Mouse (Mus musculus) lung, embryonic 15.5 days (tissue): ENCODE results near the gene Ephx3. TPM values are rescaled to one million over a fixed set of nuclear protein-coding genes. Genes with fewer than 3 reads are reported as not detected.

ENCODE experiments used
- ATAC-seq: fragments of 200-750 bp; cut with Nextera tagmentation; 2 replicates; pipeline ENCODE4 v1.8.0; 2017; ENCODE audit warnings: moderate number of reproducible peaks, borderline replicate concordance; ENCODE audit not compliant: low FRiP score, low TSS enrichment; ENCODE audit errors: extremely low read depth
- H3K27ac ChIP-seq: fragments of 300-500 bp; sonication (generic); 2 replicates; pipeline ENCODE4 v1.5.1; 2015; ENCODE audit warnings: moderate library complexity, mild to moderate bottlenecking, inconsistent platforms
- H3K27me3 ChIP-seq: fragments of 300-500 bp; sonication (generic); 2 replicates; pipeline ENCODE4 v1.6.1; 2015; ENCODE audit warnings: inconsistent platforms
- H3K36me3 ChIP-seq: fragments of 300-500 bp; sonication (generic); 2 replicates; pipeline ENCODE4 v1.6.1; 2015; ENCODE audit warnings: inconsistent platforms
- H3K4me1 ChIP-seq: fragments of 300-500 bp; sonication (generic); 2 replicates; pipeline ENCODE4 v1.6.1; 2015; ENCODE audit warnings: inconsistent platforms
- H3K4me2 ChIP-seq: fragments of 300-500 bp; sonication (generic); 2 replicates; pipeline ENCODE4 v1.6.1; 2015; ENCODE audit warnings: inconsistent platforms, mild to moderate bottlenecking, moderate library complexity
- H3K4me3 ChIP-seq: fragments of 300-500 bp; sonication (generic); 2 replicates; pipeline ENCODE4 v1.5.1; 2015; ENCODE audit warnings: mild to moderate bottlenecking, inconsistent platforms
- H3K9ac ChIP-seq: fragments of 300-500 bp; sonication (generic); 2 replicates; pipeline ENCODE4 v1.6.1; 2015; ENCODE audit warnings: inconsistent platforms
- H3K9me3 ChIP-seq: fragments of 300-500 bp; sonication (generic); 2 replicates; pipeline ENCODE4 v1.6.1; 2016; ENCODE audit warnings: inconsistent platforms
- WGBS: fragments of 180-500 bp; shearing (Covaris S2); methylation state at CpG from one replicate; pipeline ENCODE4 v1.1.7; 2015; 5-methylcytosine and 5-hydroxymethylcytosine counted together
- polyA plus RNA-seq: library from polyadenylated mRNA; unstranded; fragments of >200 nt; fragmentation: Nextera tagmentation; extraction: Ambion mirVana; gene quantifications from 2 replicates; pipeline ENCODE4 v1.2.1, GENCODE M21; 2015

The Ephx3 gene
- polyA plus RNA-seq, 1 experiment from 2014 or later: 0.11 TPM

GRCm38 (mm10) chr17:32205345-32205744, 16.0 kb upstream of the Ephx3 start:
- Histone ChIP-seq H3K9ac (no peak overlapping the region), H3K9me3 (no peaks in the 10 kb centered on the region), H3K4me2 (no peak overlapping the region), H3K4me3 (no peak overlapping the region), H3K36me3 (peaks cover 94% of the 10 kb centered on the region), H3K27ac (no peak overlapping the region), H3K27me3 (no peaks in the 10 kb centered on the region), H3K4me1 (peaks cover 17% of the 10 kb centered on the region; the same call in 1 of the 2 replicates)
- ATAC-seq: no peak
- WGBS: 75% methylated on average over 3 of the region's 3 CpGs

DNA sequence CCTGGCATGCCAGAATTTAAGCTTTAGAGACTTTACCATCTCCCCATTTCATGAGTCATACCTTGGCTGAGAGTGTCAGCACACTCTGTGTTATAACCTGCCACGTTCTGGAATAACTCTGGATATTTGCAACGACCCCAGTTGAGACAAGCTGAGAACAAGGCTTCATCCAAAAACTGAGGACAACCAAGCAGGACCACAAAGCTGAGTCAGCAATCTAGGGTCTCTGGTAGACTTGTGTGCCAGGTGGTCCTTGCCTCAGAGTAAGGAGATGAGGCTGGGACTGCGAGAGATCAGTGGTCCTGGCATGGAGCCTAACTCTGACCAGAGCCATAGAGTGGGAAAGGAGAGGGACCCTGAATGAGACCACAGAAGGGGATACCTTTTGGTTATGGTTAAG, 13.6 kb upstream of the Ephx3 start:
- Histone ChIP-seq H3K27me3 (no peaks in the 10 kb centered on the region), H3K9me3 (no peaks in the 10 kb centered on the region), H3K4me2 (no peak overlapping the region), H3K4me3 (no peak overlapping the region), H3K9ac (no peak overlapping the region), H3K27ac (no peak overlapping the region), H3K36me3 (peaks cover 94% of the 10 kb centered on the region), H3K4me1 (0 out of 2 replicates have a peak, but pooled peaks cover 1% of the 10 kb centered on the region)
- ATAC-seq: no peak
- 84% methylated on average over 3 of the region's 3 CpGs for WGBS

DNA sequence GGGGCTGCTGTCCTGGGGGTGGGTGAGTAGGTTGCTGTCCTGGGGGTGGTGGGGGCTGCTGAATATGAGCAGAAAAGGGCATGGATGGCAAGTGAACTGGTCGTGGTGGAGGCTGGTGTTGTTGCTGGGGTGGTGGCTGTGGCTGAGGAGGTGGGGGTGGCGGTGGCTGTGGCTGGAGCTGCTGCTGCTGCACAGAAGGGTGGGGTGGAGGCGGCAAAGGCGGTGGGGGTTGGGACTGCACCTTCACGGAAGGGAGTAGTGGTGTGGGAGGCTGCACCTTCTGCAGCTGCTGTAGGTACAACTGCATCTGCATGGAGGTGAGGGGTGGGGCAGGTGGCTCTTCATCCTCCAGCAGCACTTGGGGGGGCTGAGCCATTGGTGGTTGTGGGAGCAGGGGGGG, 11.7 kb upstream of the Ephx3 start:
- Histone ChIP-seq H3K27me3 (no peaks in the 10 kb centered on the region), H3K36me3 (peaks cover 95% of the 10 kb centered on the region), H3K9me3 (no peaks in the 10 kb centered on the region), H3K9ac (no peak overlapping the region), H3K4me1 (no peaks in the 10 kb centered on the region), H3K27ac (no peak overlapping the region), H3K4me2 (no peak overlapping the region), H3K4me3 (no peak overlapping the region)
- WGBS: 72% methylated on average over 5 of the region's 5 CpGs
- ATAC-seq: no peak

DNA sequence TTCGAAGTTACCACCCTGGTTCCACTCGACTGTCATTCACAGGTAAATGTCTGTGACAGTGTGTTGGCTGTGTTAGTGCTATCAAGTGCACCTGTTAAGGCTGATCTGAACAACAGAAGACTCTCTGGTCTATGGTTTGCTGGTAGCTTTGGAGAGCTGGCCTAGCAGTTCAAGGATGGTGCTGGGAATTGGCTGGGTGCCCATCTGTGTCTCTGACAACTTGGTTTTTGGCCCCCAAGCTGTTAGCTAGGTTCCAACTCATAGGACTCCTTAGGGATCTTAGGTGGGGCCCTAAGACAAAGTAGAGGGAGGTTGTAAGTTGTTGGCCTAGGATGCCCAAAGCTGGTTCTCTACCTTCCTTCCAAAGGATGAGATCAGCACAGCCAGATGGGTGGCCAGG, 10.4 kb upstream of the Ephx3 start:
- Histone ChIP-seq H3K27me3 (no peaks in the 10 kb centered on the region), H3K9me3 (no peaks in the 10 kb centered on the region), H3K36me3 (peaks cover 94% of the 10 kb centered on the region), H3K27ac (no peak overlapping the region), H3K4me2 (no peak overlapping the region), H3K4me1 (no peaks in the 10 kb centered on the region), H3K9ac (no peak overlapping the region), H3K4me3 (no peak overlapping the region)
- 90% methylated on average over 2 of the region's 2 CpGs for WGBS
- no peak for ATAC-seq

- H3K9ac ChIP-seq: no peak overlapping the region
- H3K36me3 ChIP-seq: peaks cover 69% of the 10 kb centered on the region
- no peaks in the 10 kb centered on the region for H3K27me3 ChIP-seq
- no peak overlapping the region for H3K27ac ChIP-seq
- peak; percentile 27; the same call in 1 of the 2 replicates for ATAC-seq
- 83% methylated on average over 14 of the region's 14 CpGs for WGBS
- no peak overlapping the region for H3K4me2 ChIP-seq
- H3K4me1 ChIP-seq: no peaks in the 10 kb centered on the region
- no peak overlapping the region for H3K4me3 ChIP-seq
- no peaks in the 10 kb centered on the region for H3K9me3 ChIP-seq
Observed at GRCm38 (mm10) chr17:32197156-32197555, 7.8 kb upstream of the Ephx3 start.

DNA sequence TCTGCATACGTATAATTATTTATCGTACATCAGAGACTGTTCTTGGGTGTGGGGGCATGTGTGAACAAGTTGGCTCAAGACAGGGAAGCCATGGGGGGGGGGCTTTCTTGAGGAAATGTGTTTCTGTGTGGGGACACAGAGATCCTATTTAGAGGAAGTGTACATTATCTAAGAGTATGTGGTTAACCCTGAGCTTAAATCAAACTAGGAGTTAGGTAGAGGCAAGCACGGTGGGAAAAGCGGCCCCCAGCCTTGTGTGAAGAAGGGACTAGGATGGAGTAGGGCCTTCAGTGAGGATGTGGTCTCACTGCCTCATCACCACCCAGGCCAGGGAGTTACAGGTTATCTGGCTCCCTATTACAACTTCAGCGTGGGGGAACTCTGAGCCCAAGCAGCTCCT, 6.4 kb upstream of the Ephx3 start:
- no peak overlapping the region for H3K9ac ChIP-seq
- no peaks in the 10 kb centered on the region for H3K4me1 ChIP-seq
- no peak overlapping the region for H3K27ac ChIP-seq
- no peak overlapping the region for H3K4me3 ChIP-seq
- WGBS: 82% methylated on average over 5 of the region's 5 CpGs
- no peak; the same call in 1 of the 2 replicates for ATAC-seq
- no peak overlapping the region for H3K4me2 ChIP-seq
- H3K27me3 ChIP-seq: no peaks in the 10 kb centered on the region
- H3K36me3 ChIP-seq: peaks cover 56% of the 10 kb centered on the region
- no peaks in the 10 kb centered on the region for H3K9me3 ChIP-seq

- whole genome bisulfite sequencing: 72% methylated on average over 5 of the region's 5 CpGs
- ATAC-seq: no peak
- Histone ChIP-seq H3K4me3 (no peak overlapping the region), H3K36me3 (peaks cover 29% of the 10 kb centered on the region), H3K27me3 (peaks cover 15% of the 10 kb centered on the region), H3K9ac (no peak overlapping the region), H3K4me1 (peaks cover 20% of the 10 kb centered on the region), H3K27ac (no peak overlapping the region), H3K9me3 (no peaks in the 10 kb centered on the region), H3K4me2 (no peak overlapping the region)
Observed at GRCm38 (mm10) chr17:32193010-32193409, 3.7 kb upstream of the Ephx3 start.

DNA sequence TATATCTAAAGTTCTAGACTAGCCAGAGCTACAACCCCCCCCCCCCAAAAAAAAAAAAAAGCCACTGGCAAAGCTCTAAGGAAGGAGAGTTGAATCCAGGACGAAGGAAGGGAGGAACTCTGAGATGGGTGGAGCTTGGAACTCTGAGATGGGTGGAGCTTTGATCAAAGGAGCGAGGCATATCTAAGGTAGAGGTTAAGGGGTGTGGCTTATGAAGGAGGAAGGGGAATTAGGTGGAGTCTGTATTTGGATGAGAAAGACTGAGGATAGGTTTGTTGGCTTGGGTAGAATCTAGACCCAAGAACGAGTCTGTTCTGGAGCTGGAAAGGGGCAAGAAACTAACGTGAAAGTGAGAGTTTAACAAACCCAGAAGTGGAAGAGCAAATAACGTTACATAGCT, 501 bp upstream of the Ephx3 start:
- Histone ChIP-seq H3K4me2 (peak overlapping the region; percentile 77), H3K27ac (no peak overlapping the region), H3K27me3 (peaks cover 15% of the 10 kb centered on the region), H3K4me1 (peaks cover 20% of the 10 kb centered on the region), H3K9me3 (no peaks in the 10 kb centered on the region), H3K36me3 (no peaks in the 10 kb centered on the region), H3K9ac (no peak overlapping the region), H3K4me3 (peak overlapping the region; percentile 33)
- 10% methylated on average over 5 of the region's 5 CpGs for WGBS
- ATAC-seq: peak; percentile 24; the same call in 1 of the 2 replicates

- Histone ChIP-seq H3K4me2 (no peak overlapping the region), H3K36me3 (no peaks in the 10 kb centered on the region), H3K27ac (no peak overlapping the region), H3K9ac (no peak overlapping the region), H3K4me3 (no peak overlapping the region), H3K27me3 (no peaks in the 10 kb centered on the region), H3K9me3 (no peaks in the 10 kb centered on the region), H3K4me1 (peaks cover 12% of the 10 kb centered on the region)
- WGBS: 38% methylated on average over 8 of the region's 8 CpGs
- no peak for ATAC-seq
Observed at GRCm38 (mm10) chr17:32183017-32183416, 6.3 kb downstream of the Ephx3 start.

DNA sequence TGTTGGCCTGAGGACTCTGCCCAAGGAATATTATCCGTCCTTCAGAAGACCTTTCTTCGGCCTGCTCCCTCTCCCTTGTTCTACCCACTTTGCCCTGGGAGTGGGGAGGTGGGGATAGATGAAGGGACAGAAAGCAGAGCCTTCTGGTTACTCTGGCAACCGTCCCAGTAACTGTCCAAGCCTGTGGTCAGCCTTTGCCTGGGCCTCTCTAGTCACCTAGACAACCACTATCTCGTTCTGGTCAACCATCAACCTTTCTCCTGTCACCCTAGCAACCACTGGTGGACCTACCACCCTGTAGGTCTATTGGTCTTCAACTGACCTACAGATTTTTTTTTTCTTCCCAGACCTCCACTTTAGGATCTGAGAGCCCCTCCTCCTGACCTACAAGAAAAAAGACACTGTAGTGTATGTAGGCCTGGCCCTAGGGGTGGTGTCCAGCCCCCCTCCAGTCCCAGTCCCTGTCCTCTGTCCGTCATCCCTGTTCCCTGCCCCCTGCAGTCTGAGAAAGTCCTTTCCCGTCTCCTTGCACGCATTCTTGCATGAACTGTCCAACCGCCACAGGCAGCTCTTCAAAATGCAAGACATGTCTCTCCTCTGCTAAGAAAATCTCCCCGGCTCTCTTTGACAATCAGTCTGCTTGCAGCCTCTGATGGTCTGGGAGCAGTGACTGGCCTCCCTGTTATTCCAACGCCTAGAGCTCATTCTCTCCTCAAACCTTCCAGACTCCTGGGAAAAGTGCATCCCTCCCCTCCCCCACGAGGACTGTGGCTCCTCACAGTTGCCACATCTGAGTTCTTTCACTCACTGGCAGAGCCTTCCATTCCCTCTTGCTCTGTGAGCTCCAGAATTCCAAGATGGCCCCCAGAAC, 9.5 kb downstream of the Ephx3 start:
- H3K9ac ChIP-seq: no peak overlapping the region
- H3K4me1 ChIP-seq: peaks cover 12% of the 10 kb centered on the region
- 0 out of 2 replicates have a peak overlapping the region, but pooled peaks have one; percentile 19 for H3K27ac ChIP-seq
- no peaks in the 10 kb centered on the region for H3K27me3 ChIP-seq
- no peaks in the 10 kb centered on the region for H3K36me3 ChIP-seq
- H3K4me3 ChIP-seq: no peak overlapping the region
- ATAC-seq: peak; percentile 52; the same call in 1 of the 2 replicates
- H3K4me2 ChIP-seq: no peak overlapping the region
- WGBS: 24% methylated on average over 11 of the region's 11 CpGs
- H3K9me3 ChIP-seq: no peaks in the 10 kb centered on the region

DNA sequence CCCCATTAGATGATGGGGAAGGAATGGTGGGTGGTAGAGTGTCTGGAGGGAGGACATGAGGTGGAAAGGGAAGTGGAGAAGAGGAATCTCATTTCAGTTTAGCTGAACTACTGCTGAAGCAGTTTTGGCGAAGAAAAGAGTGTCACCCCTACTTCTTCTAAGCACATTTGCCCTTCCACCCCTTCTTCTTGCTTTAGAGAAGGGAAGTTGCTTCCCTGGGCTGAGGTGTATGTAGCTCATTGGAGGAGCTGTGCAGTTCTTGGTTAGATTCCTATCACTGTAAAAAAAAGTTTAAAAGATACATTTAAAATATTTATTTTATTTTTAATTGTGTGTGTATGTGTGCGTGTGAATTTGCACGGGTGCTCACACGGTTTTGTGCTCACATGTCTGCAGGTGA, 12.4 kb downstream of the Ephx3 start:
- WGBS: 86% methylated on average over 4 of the region's 4 CpGs
- Histone ChIP-seq H3K36me3 (no peaks in the 10 kb centered on the region), H3K9me3 (no peaks in the 10 kb centered on the region), H3K9ac (no peak overlapping the region), H3K4me1 (peaks cover 12% of the 10 kb centered on the region), H3K4me3 (no peak overlapping the region), H3K27me3 (no peaks in the 10 kb centered on the region), H3K4me2 (no peak overlapping the region), H3K27ac (no peak overlapping the region)
- no peak for ATAC-seq

GRCm38 (mm10) chr17:32173166-32173565, 16.2 kb downstream of the Ephx3 start:
- Histone ChIP-seq H3K4me2 (no peak overlapping the region), H3K4me1 (0 out of 2 replicates have a peak, but pooled peaks cover 3% of the 10 kb centered on the region), H3K36me3 (no peaks in the 10 kb centered on the region), H3K27ac (peak overlapping the region; percentile 42; the same call in 1 of the 2 replicates), H3K9ac (no peak overlapping the region), H3K27me3 (no peaks in the 10 kb centered on the region), H3K9me3 (no peaks in the 10 kb centered on the region), H3K4me3 (no peak overlapping the region)
- 43% methylated on average over 7 of the region's 7 CpGs for WGBS
- ATAC-seq: no peak
